Mouse (Mus musculus) midbrain, embryonic 16.5 days (tissue): Measurements from ENCODE around the gene Gm5134. TPM values are rescaled to one million over a fixed set of nuclear protein-coding genes. Genes with fewer than 3 reads are reported as not detected.
A peak's percentile ranks its signal among the peaks of the same experiment; 100 is the strongest.

ENCODE experiments used
- ATAC-seq: fragments of 200-750 bp; cut with Nextera tagmentation; 2 replicates; pipeline ENCODE4 v1.8.0; 2017; ENCODE audit warnings: moderate TSS enrichment
- H3K27ac ChIP-seq: fragments of 300-500 bp; sonication (generic); 2 replicates; pipeline ENCODE4 v1.5.1; 2014; ENCODE audit warnings: mild to moderate bottlenecking, low read length, mixed read lengths
- H3K27me3 ChIP-seq: fragments of 300-500 bp; sonication (generic); 2 replicates; pipeline ENCODE4 v1.6.1; 2014; ENCODE audit warnings: low read depth, low read length, mixed read lengths; ENCODE audit not compliant: control insufficient read depth, insufficient read depth
- H3K36me3 ChIP-seq: fragments of 300-500 bp; sonication (generic); 2 replicates; pipeline ENCODE4 v1.6.1; 2014; ENCODE audit warnings: mild to moderate bottlenecking, low read length, moderate library complexity, mixed read lengths; ENCODE audit not compliant: control insufficient read depth, insufficient read depth
- H3K4me1 ChIP-seq: fragments of 300-500 bp; sonication (generic); 2 replicates; pipeline ENCODE4 v1.6.1; 2014; ENCODE audit warnings: mild to moderate bottlenecking, low read length, mixed read lengths; ENCODE audit not compliant: control insufficient read depth, insufficient read depth
- H3K4me2 ChIP-seq: fragments of 300-500 bp; sonication (generic); 2 replicates; pipeline ENCODE4 v1.6.1; 2014; ENCODE audit warnings: mild to moderate bottlenecking, low read length, mixed read lengths
- H3K4me3 ChIP-seq: fragments of 300-500 bp; sonication (generic); 2 replicates; pipeline ENCODE4 v1.5.1; 2014; ENCODE audit warnings: low read depth, mild to moderate bottlenecking, low read length, moderate library complexity, mixed read lengths
- H3K9ac ChIP-seq: fragments of 300-500 bp; sonication (generic); 2 replicates; pipeline ENCODE4 v1.6.1; 2014; ENCODE audit warnings: low read depth, low read length, mixed read lengths
- H3K9me3 ChIP-seq: fragments of 300-500 bp; sonication (generic); replicated peaks from 2 replicates; pipeline ENCODE4 v1.6.1; 2014; ENCODE audit warnings: mild to moderate bottlenecking, low read length, mixed read lengths; ENCODE audit not compliant: control insufficient read depth, poor library complexity, severe bottlenecking
- WGBS: fragments of 180-500 bp; shearing (Covaris S2); extraction: QIAGEN DNeasy Blood & Tissue Kit; methylation state at CpG from one replicate; pipeline ENCODE4 v1.1.7; 2014; 5-methylcytosine and 5-hydroxymethylcytosine counted together
- polyA plus RNA-seq: library from polyadenylated mRNA; unstranded; fragments of >200 nt; fragmentation: Nextera tagmentation; extraction: Ambion mirVana; gene quantifications from 2 replicates; pipeline ENCODE4 v1.2.1, GENCODE M21; 2015

The Gm5134 gene
- polyA plus RNA-seq, 1 experiment from 2014 or later = not detected

DNA sequence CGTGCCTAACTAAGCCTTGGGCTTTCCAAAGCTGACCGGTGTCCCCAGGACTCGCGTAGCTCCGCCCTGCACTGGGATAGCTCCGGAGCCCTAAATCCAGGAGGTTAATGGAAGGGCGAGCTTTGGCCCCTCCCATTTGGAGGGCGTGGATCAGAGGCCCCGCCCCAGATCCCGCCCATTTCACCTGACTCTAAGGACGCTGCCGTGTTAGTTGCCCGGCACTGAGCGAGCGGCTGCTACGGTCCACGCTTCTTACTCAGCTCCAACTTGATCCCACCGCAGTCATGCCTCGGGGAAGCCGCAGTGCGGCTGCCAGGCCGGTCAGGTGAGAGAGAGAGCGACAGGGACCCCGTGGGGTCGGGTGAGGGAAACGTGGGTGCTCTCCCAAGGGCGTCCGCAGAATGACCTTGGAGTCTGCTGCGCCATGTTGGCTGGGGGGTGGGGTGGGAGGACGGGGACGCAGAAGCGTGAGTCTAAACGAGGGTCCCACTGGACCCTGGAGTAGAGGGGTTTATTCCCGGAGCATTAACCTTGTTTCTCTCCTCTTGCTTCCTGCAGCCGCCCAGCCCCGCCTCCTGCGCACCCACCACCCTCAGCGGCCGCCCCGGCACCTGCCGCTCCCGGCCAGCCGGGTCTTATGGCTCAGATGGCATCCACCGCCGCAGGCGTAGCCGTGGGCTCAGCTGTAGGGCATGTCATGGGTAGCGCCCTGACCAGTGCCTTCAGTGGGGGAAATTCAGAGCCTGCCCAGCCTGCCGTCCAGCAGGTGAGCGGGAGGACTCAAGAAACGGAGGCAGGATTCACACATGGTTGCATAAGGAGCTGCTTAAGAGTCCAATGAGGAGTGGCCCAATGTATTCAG, 18.4 kb upstream of the Gm5134 start, which contains the start of gene Mmp11:
TSS of gene Mmp11 (minus strand) at position 817 of the 862 bp plus-strand sequence.
- under 1% methylated on average over 47 of the region's 51 CpGs for WGBS
- no peaks in the 10 kb centered on the region for H3K36me3 ChIP-seq
- no peaks in the 10 kb centered on the region for H3K9me3 ChIP-seq
- peak within 1 kb of the TSS; percentile 73 for H3K9ac ChIP-seq
- peaks cover 3% of the 10 kb centered on the region for H3K27me3 ChIP-seq
- peak within 1 kb of the TSS; percentile 62; the same call in 1 of the 2 replicates for H3K27ac ChIP-seq
- H3K4me2 ChIP-seq = peak within 1 kb of the TSS; percentile 91
- H3K4me1 ChIP-seq = peaks cover 26% of the 10 kb centered on the region
- peak; percentile 73 for ATAC-seq
- peak within 1 kb of the TSS; percentile 60 for H3K4me3 ChIP-seq

GRCm38 (mm10) chr10:75936909-75937667, 17.2 kb upstream of the Gm5134 start:
- Histone ChIP-seq H3K4me2 (peak overlapping the region; percentile 37), H3K27me3 (peaks cover 3% of the 10 kb centered on the region; the same call in 1 of the 2 replicates), H3K4me3 (no peak overlapping the region; the same call in 1 of the 2 replicates), H3K9ac (0 out of 2 replicates have a peak overlapping the region, but pooled peaks have one; percentile 16), H3K9me3 (no peaks in the 10 kb centered on the region), H3K27ac (no peak overlapping the region), H3K4me1 (peaks cover 20% of the 10 kb centered on the region), H3K36me3 (no peaks in the 10 kb centered on the region)
- no peak for ATAC-seq
- WGBS = 32% methylated on average over 18 of the region's 18 CpGs

GRCm38 (mm10) chr10:75937851-75938643, 16.3 kb upstream of the Gm5134 start:
- WGBS = 54% methylated on average over 10 of the region's 10 CpGs
- H3K36me3 ChIP-seq = no peaks in the 10 kb centered on the region

DNA sequence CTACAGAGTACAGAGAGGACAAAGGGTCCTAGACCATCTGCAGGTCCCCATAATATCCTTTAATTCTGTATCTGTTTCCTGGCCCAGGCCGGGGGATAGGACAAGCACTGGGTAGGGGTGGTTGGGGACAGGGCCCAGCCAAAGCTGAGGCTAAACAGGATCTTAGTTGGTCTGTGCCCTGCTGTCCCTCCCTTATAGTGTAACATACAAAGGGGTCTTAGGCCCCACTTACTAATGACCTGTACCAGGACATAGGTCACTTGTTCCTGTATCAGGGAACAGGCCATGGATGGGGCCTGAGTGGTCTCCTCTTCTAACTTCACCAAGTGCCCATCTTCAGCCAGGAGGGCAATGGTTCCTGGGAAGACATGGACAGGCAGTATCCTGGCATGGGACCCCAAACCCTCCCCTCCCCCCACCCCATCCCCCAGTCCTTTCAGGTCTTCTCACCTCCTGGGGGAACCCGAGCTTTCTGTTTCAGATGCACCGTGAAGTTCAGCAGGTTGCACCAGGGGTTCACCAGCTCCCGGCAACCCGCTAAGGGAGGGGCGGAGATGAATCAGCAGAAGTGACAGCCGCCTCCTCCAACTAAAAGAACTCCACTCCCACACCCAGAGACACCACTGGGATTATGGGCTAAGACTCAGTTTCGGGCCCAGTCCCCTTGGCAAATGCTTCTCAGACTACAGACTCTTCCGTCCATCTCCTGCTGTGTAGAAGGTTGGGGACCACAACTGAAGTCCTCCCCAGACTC, 14.7 kb upstream of the Gm5134 start:
- Histone ChIP-seq H3K4me1 (peaks cover 11% of the 10 kb centered on the region), H3K4me3 (no peak overlapping the region), H3K9ac (no peak overlapping the region), H3K27ac (no peak overlapping the region), H3K36me3 (no peaks in the 10 kb centered on the region), H3K27me3 (peaks cover 3% of the 10 kb centered on the region; the same call in 1 of the 2 replicates), H3K4me2 (no peak overlapping the region), H3K9me3 (no peaks in the 10 kb centered on the region)
- WGBS = 46% methylated on average over 9 of the region's 9 CpGs
- ATAC-seq = no peak

More at GRCm38 (mm10) chr10:75937851-75938643, 16.3 kb upstream of the Gm5134 start:
- no peak overlapping the region for H3K4me2 ChIP-seq
- no peak overlapping the region for H3K4me3 ChIP-seq
- no peaks in the 10 kb centered on the region for H3K9me3 ChIP-seq
- H3K27ac ChIP-seq = no peak overlapping the region
- ATAC-seq = no peak
- no peak overlapping the region for H3K9ac ChIP-seq
- H3K27me3 ChIP-seq = peaks cover 3% of the 10 kb centered on the region; the same call in 1 of the 2 replicates
- H3K4me1 ChIP-seq = peaks cover 11% of the 10 kb centered on the region

GRCm38 (mm10) chr10:75940520-75940919, 13.8 kb upstream of the Gm5134 start, which contains the start of gene Gm867:
TSS of gene Gm867 (minus strand) at chr10:75940672.
- Histone ChIP-seq H3K36me3 (no peaks in the 10 kb centered on the region), H3K27me3 (peaks cover 3% of the 10 kb centered on the region; the same call in 1 of the 2 replicates), H3K4me2 (no peak within 1 kb of the TSS), H3K4me1 (peaks cover 6% of the 10 kb centered on the region), H3K4me3 (no peak within 1 kb of the TSS), H3K9me3 (no peaks in the 10 kb centered on the region), H3K27ac (no peak within 1 kb of the TSS), H3K9ac (no peak within 1 kb of the TSS)
- ATAC-seq = no peak
- 85% methylated on average over 5 of the region's 5 CpGs for WGBS

- no peak overlapping the region for H3K4me2 ChIP-seq
- no peak for ATAC-seq
- 61% methylated on average over 9 of the region's 9 CpGs for WGBS
Measured at GRCm38 (mm10) chr10:75941042-75941824, 13.1 kb upstream of the Gm5134 start.

GRCm38 (mm10) chr10:75942736-75943477, 11.4 kb upstream of the Gm5134 start, which contains the start of gene Vpreb3:
TSS of gene Vpreb3 (plus strand) at chr10:75943057.
- Histone ChIP-seq H3K4me1 (no peaks in the 10 kb centered on the region), H3K9me3 (no peaks in the 10 kb centered on the region), H3K9ac (no peak within 1 kb of the TSS), H3K36me3 (no peaks in the 10 kb centered on the region), H3K4me2 (no peak within 1 kb of the TSS), H3K27ac (no peak within 1 kb of the TSS), H3K4me3 (no peak within 1 kb of the TSS), H3K27me3 (no peaks in the 10 kb centered on the region)
- WGBS = 82% methylated on average over 15 of the region's 15 CpGs
- ATAC-seq = no peak

More at GRCm38 (mm10) chr10:75941042-75941824, 13.1 kb upstream of the Gm5134 start:
- H3K36me3 ChIP-seq = no peaks in the 10 kb centered on the region
- H3K27ac ChIP-seq = no peak overlapping the region
- H3K9me3 ChIP-seq = no peaks in the 10 kb centered on the region
- H3K4me1 ChIP-seq = peaks cover 2% of the 10 kb centered on the region; the same call in 1 of the 2 replicates
- H3K9ac ChIP-seq = no peak overlapping the region
- H3K4me3 ChIP-seq = no peak overlapping the region
- peaks cover 3% of the 10 kb centered on the region; the same call in 1 of the 2 replicates for H3K27me3 ChIP-seq
